Mouse (Mus musculus) adrenal gland, adult 2 months (tissue): Measurements from ENCODE around the gene Mthfsl. TPM values are rescaled to one million over a fixed set of nuclear protein-coding genes. Genes with fewer than 3 reads are reported as not detected.
"Not testable (repeated sequence)": the region's sequence is repeated elsewhere in the genome, so short reads cannot be mapped to it uniquely, and the experiment has no call there.

Experiments
- DNase-seq: peaks from one replicate; pipeline ENCODE4 v3.0.0; 2021
- polyA plus RNA-seq: library from polyadenylated mRNA; depleted of rRNA; stranded (reverse); fragments of >200 nt; gene quantifications from 2 replicates; pipeline ENCODE4 v1.2.3, GENCODE M21; 2012; rRNA removed
- total RNA-seq, 2 experiments: library from RNA; stranded (reverse); gene quantifications; 2 replicates each; pipeline ENCODE4 v1.2.3; 2021

Mthfsl gene
- total and polyA plus RNA-seq, 3 experiments = 4.7 to 39.8 (median 38.8) TPM

DNA sequence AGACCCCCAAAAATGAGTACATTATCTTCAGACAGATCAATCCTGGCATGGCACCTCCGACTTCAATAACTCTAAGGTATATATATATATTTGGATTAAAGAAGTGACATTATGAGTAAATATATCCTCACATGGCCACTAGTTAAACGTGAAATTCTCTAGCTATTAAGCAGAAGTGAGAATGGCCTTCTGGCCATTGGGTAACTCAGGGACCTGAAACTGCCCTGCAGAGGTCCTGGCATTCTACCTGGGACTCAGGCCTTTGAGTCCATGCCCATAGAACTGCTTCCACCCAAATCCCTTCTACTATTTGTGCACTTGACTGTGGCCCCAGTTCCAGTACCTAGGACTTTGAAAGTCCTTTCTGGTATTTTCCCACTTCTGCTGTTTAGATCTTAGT is 28.8 kb downstream of the Mthfsl start:
- DNase-seq = not testable (repeated sequence)

DNA sequence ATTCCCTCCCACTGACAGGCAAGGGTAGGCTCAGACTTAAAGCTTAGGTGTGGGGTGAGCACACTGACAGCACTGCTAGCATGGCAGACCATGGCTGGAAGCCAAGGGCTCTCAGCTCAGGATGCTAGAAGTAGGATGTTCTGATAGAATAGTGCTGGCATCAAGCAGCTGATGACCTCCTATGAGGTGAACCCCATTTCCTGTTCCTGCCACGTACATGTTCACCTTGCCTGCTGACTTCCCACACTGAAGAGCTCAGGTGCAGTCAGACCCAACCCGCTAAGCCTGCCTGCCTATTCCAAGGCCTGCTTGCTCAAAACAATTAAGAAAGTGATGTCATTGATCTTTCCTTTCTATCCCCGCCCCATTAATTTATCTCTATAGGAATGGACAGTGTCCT is 30.6 kb downstream of the Mthfsl start:
- not testable (repeated sequence) for DNase-seq

DNA sequence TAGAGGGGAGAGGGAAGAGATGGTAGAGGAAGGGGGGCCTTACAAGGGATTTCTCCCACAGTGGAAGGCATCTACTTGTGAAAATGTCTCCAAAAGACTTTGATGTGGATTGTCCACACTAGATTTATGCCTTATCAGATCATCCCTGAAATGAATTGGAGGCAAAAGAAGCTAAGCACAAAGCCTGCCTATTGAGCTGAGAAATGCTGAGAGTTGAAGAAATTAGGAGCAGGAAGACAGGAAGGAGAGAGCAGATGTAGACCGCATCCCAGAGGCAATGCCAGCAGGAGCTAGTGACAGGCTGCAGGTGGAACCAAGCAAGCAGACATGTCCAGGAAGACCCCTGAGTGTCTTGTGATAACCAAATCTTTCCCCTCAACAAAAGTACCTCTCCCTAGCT is 33.4 kb downstream of the Mthfsl start:
- not testable (repeated sequence) for DNase-seq

DNA sequence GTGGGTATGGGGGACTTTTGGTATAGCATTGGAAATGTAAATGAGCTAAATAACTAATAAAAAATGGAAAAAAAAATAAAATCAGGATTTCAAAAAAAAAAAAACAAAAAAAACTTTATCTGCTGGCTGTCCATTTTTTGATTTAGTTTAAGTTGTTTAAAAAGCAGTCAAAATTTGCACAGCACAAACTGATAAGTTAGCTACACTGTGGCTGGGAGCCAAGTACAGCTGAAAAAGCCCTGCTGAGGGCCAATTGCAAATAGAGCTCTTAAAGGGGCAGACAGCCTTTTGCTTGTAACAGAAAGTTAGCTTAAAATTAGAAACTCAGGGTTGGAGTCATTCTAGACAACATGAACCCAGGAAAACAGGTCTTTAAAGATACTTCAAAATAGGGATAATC is 61.8 kb downstream of the Mthfsl start:
- not testable (repeated sequence) for DNase-seq

DNA sequence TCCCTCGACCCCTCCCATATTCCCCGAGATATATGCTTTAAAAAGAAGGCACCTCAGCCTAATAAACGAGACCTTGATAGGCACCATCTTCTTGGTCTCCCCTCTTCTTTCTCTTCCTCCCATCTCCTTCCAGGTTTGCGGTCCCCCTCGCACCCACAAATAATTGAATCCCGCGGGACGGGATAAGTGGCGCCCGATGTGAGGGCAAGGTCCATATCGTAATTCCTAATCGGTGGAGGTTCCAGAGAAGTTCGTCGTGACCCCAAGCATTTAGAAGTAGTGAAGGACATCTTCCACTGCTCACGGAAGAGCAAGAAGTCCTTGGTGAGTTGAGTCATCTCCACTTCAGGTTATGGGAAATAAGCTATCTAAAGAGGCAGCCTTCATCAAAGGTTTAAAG is 69.4 kb downstream of the Mthfsl start:
- not testable (repeated sequence) for DNase-seq

Other genes with a start within 250 kb of the Mthfsl start
- 10 to 100 TPM; 67.6 to 69.1 TPM for gene Syncrip, start 237.7 kb downstream of the Mthfsl start, total RNA-seq
- gene Syncrip, start 237.7 kb downstream of the Mthfsl start, polyA plus RNA-seq = 3.1 and 4.5 TPM in 2 replicates
- 10 to 100 TPM in 1 of 2 experiments, 1 to 10 TPM in 1; 9.1 to 10.9 TPM for gene Zfp949, start 172.3 kb downstream of the Mthfsl start, total RNA-seq
- 0.95 and 1.4 TPM in 2 replicates for gene Zfp949, start 172.3 kb downstream of the Mthfsl start, polyA plus RNA-seq
- under 1 TPM; 0.31 to 0.46 TPM for gene Trim43a, start 139.4 kb downstream of the Mthfsl start, total RNA-seq
- not detected in 2 replicates for gene Trim43a, start 139.4 kb downstream of the Mthfsl start, polyA plus RNA-seq
- 1 to 10 TPM in 1 of 2 experiments, under 1 TPM in 1; 0.89 to 2.2 TPM for gene Bcl2a1d, start 11.6 kb upstream of the Mthfsl start, total RNA-seq
- gene Bcl2a1d, start 11.6 kb upstream of the Mthfsl start, polyA plus RNA-seq = 0.30 and 0.73 TPM in 2 replicates
- gene Trim43c, start 118.9 kb upstream of the Mthfsl start, total RNA-seq = not detected
- not detected in 2 replicates for gene Trim43c, start 118.9 kb upstream of the Mthfsl start, polyA plus RNA-seq
- 1 to 10 TPM in 1 of 2 experiments, under 1 TPM in 1; 0.86 to 1.1 TPM for gene Bcl2a1a, start 236.6 kb upstream of the Mthfsl start, total RNA-seq
- gene Bcl2a1a, start 236.6 kb upstream of the Mthfsl start, polyA plus RNA-seq = 0.23 and 0.43 TPM in 2 replicates